Mouse (Mus musculus) limb, embryonic 15.5 days (tissue): ENCODE data around the gene Msh3. TPM values are rescaled to one million over a fixed set of nuclear protein-coding genes. Genes with fewer than 3 reads are reported as not detected.
"Not testable (repeated sequence)": the region's sequence is repeated elsewhere in the genome, so short reads cannot be mapped to it uniquely, and the experiment has no call there.

Experiments
- ATAC-seq: fragments of 200-750 bp; cut with Nextera tagmentation; 2 replicates; pipeline ENCODE4 v1.8.0; 2017; ENCODE audit warnings: low read depth, moderate TSS enrichment; ENCODE audit not compliant: insufficient number of reproducible peaks, low FRiP score, low TSS enrichment
- H3K27ac ChIP-seq: fragments of 300-500 bp; sonication (generic); 2 replicates; pipeline ENCODE4 v1.5.1; 2015; ENCODE audit warnings: moderate library complexity, mild to moderate bottlenecking, inconsistent platforms
- H3K27me3 ChIP-seq: fragments of 300-500 bp; sonication (generic); 2 replicates; pipeline ENCODE4 v1.6.1; 2015; ENCODE audit warnings: inconsistent platforms
- H3K36me3 ChIP-seq: fragments of 300-500 bp; sonication (generic); 2 replicates; pipeline ENCODE4 v1.6.1; 2015; ENCODE audit warnings: inconsistent platforms
- H3K4me1 ChIP-seq: fragments of 300-500 bp; sonication (generic); 2 replicates; pipeline ENCODE4 v1.6.1; 2015; ENCODE audit warnings: inconsistent platforms
- H3K4me2 ChIP-seq: fragments of 300-500 bp; sonication (generic); 2 replicates; pipeline ENCODE4 v1.6.1; 2015; ENCODE audit warnings: mild to moderate bottlenecking, inconsistent platforms
- H3K4me3 ChIP-seq: fragments of 300-500 bp; sonication (generic); 2 replicates; pipeline ENCODE4 v1.5.1; 2015; ENCODE audit warnings: mild to moderate bottlenecking, inconsistent platforms
- H3K9ac ChIP-seq: fragments of 300-500 bp; sonication (generic); 2 replicates; pipeline ENCODE4 v1.6.1; 2015; ENCODE audit warnings: inconsistent platforms
- H3K9me3 ChIP-seq: fragments of 300-500 bp; sonication (generic); 2 replicates; pipeline ENCODE4 v1.6.1; 2016; ENCODE audit warnings: inconsistent platforms
- WGBS: fragments of 180-500 bp; shearing (Covaris S2); methylation state at CpG from one replicate; pipeline ENCODE4 v1.1.7; 2015; 5-methylcytosine and 5-hydroxymethylcytosine counted together
- polyA plus RNA-seq: library from polyadenylated mRNA; unstranded; fragments of >200 nt; fragmentation: Nextera tagmentation; extraction: Ambion mirVana; gene quantifications from 2 replicates; pipeline ENCODE4 v1.2.1, GENCODE M21; 2015

Msh3 gene
- polyA plus RNA-seq, 1 experiment from 2014 or later = 22.1 TPM

DNA sequence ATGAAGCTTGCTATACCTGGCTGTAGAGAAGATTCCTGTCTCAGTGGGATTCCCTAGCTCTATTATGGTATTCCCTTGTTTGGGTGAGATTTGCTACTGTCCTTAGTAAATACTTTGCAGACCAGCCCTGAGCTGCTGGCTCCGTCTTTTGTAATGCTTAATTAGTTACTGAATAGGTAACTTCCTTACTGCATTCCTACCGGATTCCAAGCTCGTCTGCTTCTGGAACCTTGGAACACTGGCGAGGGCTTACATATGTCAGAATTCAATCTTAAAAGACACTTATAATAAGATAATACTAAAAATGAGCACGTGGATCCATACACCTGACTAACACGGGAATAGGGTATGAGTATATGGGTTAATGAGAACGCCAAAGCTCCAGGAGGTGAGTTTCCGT lies 182.1 kb downstream of the Msh3 start:
- not testable (repeated sequence) for H3K4me1 ChIP-seq, H3K4me2 ChIP-seq, H3K9ac ChIP-seq, H3K9me3 ChIP-seq, H3K27me3 ChIP-seq, H3K36me3 ChIP-seq, ATAC-seq, H3K4me3 ChIP-seq, H3K27ac ChIP-seq
- WGBS = 84% methylated on average over 8 of the region's 8 CpGs

Other genes starting within 250 kb of the Msh3 start
- 0.21 and 0.24 TPM in 2 replicates for gene Rasgrf2, start 223.3 kb downstream of the Msh3 start, polyA plus RNA-seq
- 0.67 and 1.3 TPM in 2 replicates for gene Gm20379, start 49.0 kb downstream of the Msh3 start, polyA plus RNA-seq
- 11.8 and 12.2 TPM in 2 replicates for gene Dhfr, start 277 bp downstream of the Msh3 start, polyA plus RNA-seq
- gene Ankrd34b, start 70.9 kb upstream of the Msh3 start, polyA plus RNA-seq = 0.05 and 0.12 TPM in 2 replicates
- 0.37 TPM in 1 of 2 replicates, not detected in the other for gene Fam151b, start 129.0 kb upstream of the Msh3 start, polyA plus RNA-seq
- 10.9 and 11.5 TPM in 2 replicates for gene Zfyve16, start 175.9 kb upstream of the Msh3 start, polyA plus RNA-seq
- gene Spz1, start 221.2 kb upstream of the Msh3 start, polyA plus RNA-seq = not detected in 2 replicates